ENCODE assay signal across 20 mouse cellular contexts in the genomic region with DNA sequence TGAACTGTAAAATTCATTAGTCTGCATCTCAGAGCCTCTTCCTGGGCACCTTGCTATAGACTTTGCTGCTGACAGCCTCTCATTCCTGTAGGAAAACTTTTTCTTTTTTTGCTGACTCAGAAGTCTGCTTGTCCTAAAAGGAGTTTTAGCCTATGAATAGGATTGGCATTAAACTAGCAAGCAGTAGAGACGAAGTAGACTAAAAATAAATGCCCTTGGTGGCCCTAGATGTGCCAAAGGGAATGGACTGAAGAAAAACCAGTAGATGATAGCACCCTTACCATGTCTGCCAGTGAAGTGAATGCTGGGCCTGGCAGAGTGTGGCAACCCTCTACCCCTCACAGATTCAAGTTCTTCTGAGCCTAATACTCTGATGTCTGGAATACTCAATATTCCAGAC. TPM values are rescaled to one million over a fixed set of nuclear protein-coding genes. Genes with fewer than 3 reads are reported as not detected.
DNase-seq lines count a peak whose midpoint lies in the region; ATAC-seq lines count a peak whose summit lies in the region.
"Had no signal": no experiment of that assay in that cellular context is flagged by ENCODE, and none has a peak within 500 bp of the region (broad histone marks: within the 10 kb centered on the region; RNA-seq: fewer than 3 reads in every experiment).

No protein-coding gene starts in this region.

- peak; percentile 8 for DNase-seq in adrenal gland, postnatal 14 days
- no peak for DNase-seq in adrenal gland, adult 2 months
- DNase-seq in heart, adult 8-10 months (ENCODE audit: low spot score) = peak; percentile 36
- DNase-seq in skeletal muscle tissue, adult 2 months (ENCODE audit: low read depth, low spot score) = peak; percentile 59
- no peak for DNase-seq in retina, postnatal 1 day
- DNase-seq: cerebellum, adult 11-12 months; cerebellum, postnatal 10 days; kidney, postnatal 36 days; left cerebral cortex, postnatal 4 days; lung, embryonic 14.5 days; thymus, postnatal 25 days had no signal

- H3K4me1 ChIP-seq in heart, embryonic 12.5 days (replicated peaks) = peaks cover 17% of the 10 kb centered on the region
- peaks cover 100% of the 10 kb centered on the region for H3K4me1 ChIP-seq in megakaryocyte, embryonic 14.5 days
- H3K4me1 ChIP-seq: limb, embryonic 15.5 days had no signal

- no peaks in the 10 kb centered on the region for H3K9me3 ChIP-seq in heart, embryonic 12.5 days (replicated peaks)
- H3K9me3 ChIP-seq in megakaryocyte, embryonic 14.5 days = no peaks in the 10 kb centered on the region
- H3K9me3 ChIP-seq: forebrain, embryonic 13.5 days; hindbrain, embryonic 15.5 days; limb, embryonic 15.5 days; midbrain, embryonic 15.5 days; neural tube, embryonic 13.5 days had no signal

- WGBS in heart, embryonic 12.5 days = 24% methylated on average over 1 of the region's 1 CpGs

- H3K4me2 ChIP-seq in heart, embryonic 12.5 days = no peak overlapping the region
- H3K4me2 ChIP-seq: forebrain, embryonic 13.5 days; hindbrain, embryonic 15.5 days; limb, embryonic 15.5 days; lung, embryonic 14.5 days; midbrain, embryonic 15.5 days; neural tube, embryonic 13.5 days had no signal

- ATAC-seq in heart, embryonic 12.5 days (ENCODE audit: insufficient number of reproducible peaks, low FRiP score) = no peak
- ATAC-seq in megakaryocyte, adult 5-6 weeks (ENCODE audit: poor library complexity, severe bottlenecking) = no peak
- ATAC-seq: forebrain, embryonic 13.5 days; midbrain, embryonic 15.5 days had no signal

- no peak overlapping the region for H3K9ac ChIP-seq in heart, embryonic 12.5 days
- H3K9ac ChIP-seq: forebrain, embryonic 13.5 days; hindbrain, embryonic 15.5 days; limb, embryonic 15.5 days; liver, embryonic 14.5 days; lung, embryonic 14.5 days; midbrain, embryonic 15.5 days; neural tube, embryonic 13.5 days had no signal

- H3K27ac ChIP-seq in heart, embryonic 12.5 days (ENCODE audit: poor library complexity, severe bottlenecking) = no peak overlapping the region
- H3K27ac ChIP-seq: forebrain, embryonic 13.5 days; hindbrain, embryonic 15.5 days; limb, embryonic 15.5 days; liver, embryonic 14.5 days; midbrain, embryonic 15.5 days; neural tube, embryonic 13.5 days had no signal

- H3K4me3 ChIP-seq in heart, embryonic 12.5 days = no peak overlapping the region
- peak overlapping the region; percentile 39 for H3K4me3 ChIP-seq in megakaryocyte, embryonic 14.5 days (replicated peaks)
- H3K4me3 ChIP-seq: forebrain, embryonic 13.5 days; hindbrain, embryonic 15.5 days; limb, embryonic 15.5 days; midbrain, embryonic 15.5 days; neural tube, embryonic 13.5 days had no signal

- no peaks in the 10 kb centered on the region for H3K36me3 ChIP-seq in heart, embryonic 12.5 days
- H3K36me3 ChIP-seq in megakaryocyte, embryonic 14.5 days (replicated peaks; ENCODE audit: low read length) = peaks cover 85% of the 10 kb centered on the region
- H3K36me3 ChIP-seq: hindbrain, embryonic 15.5 days; limb, embryonic 15.5 days; midbrain, embryonic 15.5 days; neural tube, embryonic 13.5 days had no signal

- H3K27me3 ChIP-seq in heart, embryonic 12.5 days (replicated peaks) = no peaks in the 10 kb centered on the region; the same call in 1 of the 2 replicates
- H3K27me3 ChIP-seq in megakaryocyte, embryonic 14.5 days (replicated peaks) = no peaks in the 10 kb centered on the region
- H3K27me3 ChIP-seq: forebrain, embryonic 13.5 days; hindbrain, embryonic 15.5 days; limb, embryonic 15.5 days; midbrain, embryonic 15.5 days; neural tube, embryonic 13.5 days had no signal

RNA-seq across cellular contexts. Expression of a gene that starts 8.1 kb away (rescaled TPM):
- 46.5 and 53.1 TPM in 2 replicates for total RNA-seq in adrenal gland, postnatal 14 days (2021)
- total RNA-seq in adrenal gland, adult 2 months (2021) = 10 to 100 TPM; 18.5 to 35.4 TPM
- polyA plus RNA-seq in adrenal gland, adult 2 months (2012; rRNA removed) = 38.0 and 41.0 TPM in 2 replicates
- total RNA-seq in heart, adult 8-10 months (2022) = 100 to 1,000 TPM; 229 to 259 (median 251) TPM
- 21.9 and 23.7 TPM in 2 replicates for polyA plus RNA-seq in heart, embryonic 12.5 days (2016; fragmentation: Nextera tagmentation; extraction: Ambion mirVana)
- 19.8 and 30.2 TPM in 2 replicates for polyA plus RNA-seq in megakaryocyte, embryonic 14.5 days (2012; ENCODE audit: insufficient read depth, low replicate concordance)
- not detected in 2 replicates for total RNA-seq in megakaryocyte, adult 5-6 weeks (2015)
- not detected in 2 replicates for total RNA-seq in megakaryocyte, adult 5-6 weeks (2017)

Comparison
In these comparisons a context has a peak if more than half of its experiments do, and no peak if none do; other contexts are left out.
1. DNase-seq: peak in adrenal gland, postnatal 14 days (single experiment), heart, adult 8-10 months (single experiment) and skeletal muscle tissue, adult 2 months (single experiment); none in adrenal gland, adult 2 months (single experiment) and retina, postnatal 1 day (single experiment).
2. RNA of a gene that starts 8.1 kb away (total RNA-seq): 229 to 259 TPM in heart, adult 8-10 months, 46.5 to 53.1 TPM in adrenal gland, postnatal 14 days and 18.5 to 35.4 TPM in adrenal gland, adult 2 months; not detected in megakaryocyte, adult 5-6 weeks; every median in the first group is over 10 times any median in the second.